Comparison of ENCODE assay signal across 18 mouse cellular contexts in genomic region chr7:139214160-139214559, GRCm38 (mm10). TPM values are rescaled to one million over a fixed set of nuclear protein-coding genes. Genes with fewer than 3 reads are reported as not detected.
DNase-seq lines count a peak whose midpoint lies in the region; TF ChIP-seq lines count a peak whose summit lies in the region.
"Had no signal": no experiment of that assay in that cellular context is flagged by ENCODE, and none has a peak within 500 bp of the region (broad histone marks: within the 10 kb centered on the region; RNA-seq: fewer than 3 reads in every experiment).

No protein-coding gene starts in this region.

- peak overlapping the region; percentile 80 for H3K4me3 ChIP-seq in testis, adult 2 months (ENCODE audit: control insufficient read depth, low read depth, low read length)
- H3K4me3 ChIP-seq in embryonic facial prominence, embryonic 10.5 days: no peak overlapping the region

- no peaks in the 10 kb centered on the region for H3K9me3 ChIP-seq in embryonic facial prominence, embryonic 10.5 days
- H3K9me3 ChIP-seq: embryonic facial prominence, embryonic 13.5 days; limb, embryonic 15.5 days; liver, embryonic 15.5 days had no signal

- TF ChIP-seq POLR2A in testis, adult 2 months (IDR thresholded peaks at IDR 0.05; ENCODE audit: control insufficient read depth, low read depth, low read length): no peak

- 80% methylated on average over 3 of the region's 3 CpGs for whole genome bisulfite sequencing in embryonic facial prominence, embryonic 10.5 days

- H3K27me3 ChIP-seq in testis, adult 2 months (ENCODE audit: control insufficient read depth, insufficient read depth, low read length): no peaks in the 10 kb centered on the region
- no peaks in the 10 kb centered on the region for H3K27me3 ChIP-seq in embryonic facial prominence, embryonic 10.5 days (replicated peaks; ENCODE audit: low read depth, poor library complexity, severe bottlenecking)
- H3K27me3 ChIP-seq: embryonic facial prominence, embryonic 13.5 days; limb, embryonic 15.5 days; liver, embryonic 15.5 days had no signal

- H3K27ac ChIP-seq in testis, adult 2 months (ENCODE audit: control insufficient read depth, insufficient read depth, low read depth, low read length): no peak overlapping the region; the same call in 1 of the 2 replicates
- no peak overlapping the region for H3K27ac ChIP-seq in embryonic facial prominence, embryonic 10.5 days (replicated peaks)
- H3K27ac ChIP-seq: liver, embryonic 15.5 days had no signal

- H3K36me3 ChIP-seq in testis, adult 2 months (ENCODE audit: control insufficient read depth, insufficient read depth, low read length): peaks cover 7% of the 10 kb centered on the region
- no peaks in the 10 kb centered on the region for H3K36me3 ChIP-seq in embryonic facial prominence, embryonic 10.5 days (replicated peaks)
- H3K36me3 ChIP-seq: embryonic facial prominence, embryonic 13.5 days; limb, embryonic 15.5 days; liver, embryonic 15.5 days had no signal

- no peak for TF ChIP-seq CTCF in testis, adult 2 months (IDR thresholded peaks at IDR 0.05; ENCODE audit: control insufficient read depth, insufficient read depth, insufficient replicate concordance, low read depth, low read length)

- H3K4me1 ChIP-seq in testis, adult 2 months (ENCODE audit: control insufficient read depth, insufficient read depth, low read length): peaks cover 2% of the 10 kb centered on the region; the same call in 1 of the 2 replicates
- peaks cover 36% of the 10 kb centered on the region for H3K4me1 ChIP-seq in embryonic facial prominence, embryonic 10.5 days

- intact Hi-C loops in heart, postnatal 36 days (cut with DNase I): no loop called here

- peak; percentile 88 for DNase-seq in heart, adult 11 months
- DNase-seq in heart, postnatal 36 days: no peak
- DNase-seq in kidney, adult 11 months: peak; percentile 6
- DNase-seq in kidney, adult 18-20 months: no peak
- DNase-seq in testis, postnatal 14 days (ENCODE audit: low spot score): no peak
- no peak for DNase-seq in embryonic facial prominence, embryonic 10.5 days (ENCODE audit: low spot score)
- DNase-seq: adrenal gland, postnatal 36 days; cerebellum, adult 2 months; kidney, adult 2 months; kidney, postnatal 14 days; thymus, adult 18-20 months had no signal

RNA-seq across cellular contexts. Expression of gene Stk32c, which starts 1.1 kb away (rescaled TPM):
- total RNA-seq in heart, postnatal 36 days (2021): under 1 TPM; 0.60 to 0.86 TPM
- 5.1 and 5.6 TPM in 2 replicates for polyA plus RNA-seq in testis, adult 2 months (2012; rRNA removed)
- polyA plus RNA-seq in embryonic facial prominence, embryonic 10.5 days (2016; fragmentation: Nextera tagmentation; extraction: Ambion mirVana): 0.10 and 0.12 TPM in 2 replicates
- total RNA-seq: granulocyte monocyte progenitor cell, adult 5-6 weeks; megakaryocyte progenitor cell, adult 5-6 weeks had no signal
- polyA plus RNA-seq: heart, embryonic 14.5 days; liver, embryonic 15.5 days had no signal

RNA-seq across cellular contexts. Expression of gene Lrrc27, which starts 1.4 kb away (rescaled TPM):
- total RNA-seq in heart, postnatal 36 days (2021): 10 to 100 TPM; 17.0 to 22.3 TPM
- 863 and 972 TPM in 2 replicates for polyA plus RNA-seq in testis, adult 2 months (2012; rRNA removed)
- polyA plus RNA-seq in embryonic facial prominence, embryonic 10.5 days (2016; fragmentation: Nextera tagmentation; extraction: Ambion mirVana): 4.4 and 4.6 TPM in 2 replicates

RNA-seq across cellular contexts. Expression of gene Pwwp2b, which starts 34.1 kb away (rescaled TPM):
- 1 to 10 TPM; 9.5 to 9.7 TPM for total RNA-seq in heart, postnatal 36 days (2021)
- 304 and 317 TPM in 2 replicates for polyA plus RNA-seq in testis, adult 2 months (2012; rRNA removed)
- polyA plus RNA-seq in embryonic facial prominence, embryonic 10.5 days (2016; fragmentation: Nextera tagmentation; extraction: Ambion mirVana): 7.1 and 7.6 TPM in 2 replicates

Comparison
In these comparisons a context has a peak if more than half of its experiments do, and no peak if none do; other contexts are left out.
1. DNase-seq: peak in heart, adult 11 months (single experiment) and kidney, adult 11 months (single experiment); none in heart, postnatal 36 days (0 of 2), kidney, adult 18-20 months (single experiment), testis, postnatal 14 days (single experiment) and embryonic facial prominence, embryonic 10.5 days (single experiment).
2. RNA of gene Lrrc27, which starts 1.4 kb away (polyA plus RNA-seq): 863 to 972 TPM in testis, adult 2 months; 4.4 to 4.6 TPM in embryonic facial prominence, embryonic 10.5 days; every median in the first group is over 100 times any median in the second.
3. RNA of gene Pwwp2b, which starts 34.1 kb away (polyA plus RNA-seq): 304 to 317 TPM in testis, adult 2 months; 7.1 to 7.6 TPM in embryonic facial prominence, embryonic 10.5 days; every median in the first group is over 10 times any median in the second.